Mouse (Mus musculus) CH12.LX (cell line): Measurements from ENCODE around the gene Tmem50a. TPM values are rescaled to one million over a fixed set of nuclear protein-coding genes. Genes with fewer than 3 reads are reported as not detected.

ENCODE experiments used
- DNase-seq: peaks from one replicate; pipeline ENCODE4 v3.0.0-alpha.2; 2013; ENCODE audit errors: extremely low read depth
- H3K27ac ChIP-seq: 2 replicates; pipeline ENCODE4 v1.5.1; 2012; ENCODE audit warnings: low read depth, mild to moderate bottlenecking, control low read depth, moderate library complexity; ENCODE audit not compliant: insufficient read depth
- H3K27me3 ChIP-seq: replicated peaks from 2 replicates; pipeline ENCODE3; 2012; ENCODE audit warnings: inconsistent platforms
- H3K36me3 ChIP-seq, 2 experiments: replicated peaks in 1 of 2; 2 replicates each; pipeline versions ENCODE3 to v1.6.1; 2012; ENCODE audit warnings: inconsistent platforms in 1 of 2, low read length in 1 of 2, mild to moderate bottlenecking in 1 of 2, mixed read lengths in 1 of 2, moderate library complexity in 1 of 2; ENCODE audit not compliant: control insufficient read depth in 1 of 2, insufficient read depth in 1 of 2
- H3K4me1 ChIP-seq, 2 experiments: 2 replicates each; pipeline ENCODE4 v1.6.1; 2012; ENCODE audit warnings: inconsistent platforms in 1 of 2, moderate library complexity in 1 of 2; ENCODE audit not compliant: insufficient read depth in 2 of 2, control insufficient read depth in 1 of 2
- H3K4me2 ChIP-seq: 2 replicates; pipeline ENCODE4 v1.6.1; 2012; ENCODE audit warnings: low read depth, mild to moderate bottlenecking, control low read depth; ENCODE audit not compliant: poor library complexity, insufficient read depth, severe bottlenecking
- H3K4me3 ChIP-seq, 3 experiments: fragments of 150-350 bp in 1 of 3; sonication (generic) in 1 of 3; replicated peaks in 1 of 3; 2 replicates each; pipeline versions ENCODE3 to v1.5.1; 2011 to 2012; ENCODE audit warnings: low read depth in 2 of 3, low read length in 2 of 3, mild to moderate bottlenecking in 2 of 3, moderate library complexity in 2 of 3, control low read depth in 1 of 3, improper control_type of control experiment in 1 of 3, inconsistent platforms in 1 of 3, mixed read lengths in 1 of 3; ENCODE audit not compliant: poor library complexity in 1 of 3
- H3K79me2 ChIP-seq: replicated peaks from 2 replicates; pipeline ENCODE4 v1.6.1; 2012; ENCODE audit warnings: mild to moderate bottlenecking, moderate library complexity; ENCODE audit not compliant: control insufficient read depth, poor library complexity, insufficient read depth, severe bottlenecking; ENCODE audit errors: extremely low read depth
- H3K9ac ChIP-seq: 2 replicates; pipeline ENCODE4 v1.6.1; 2012; ENCODE audit warnings: low read depth, mild to moderate bottlenecking, control low read depth, moderate library complexity; ENCODE audit not compliant: insufficient read depth
- H3K9me3 ChIP-seq: replicated peaks from 2 replicates; pipeline ENCODE3; 2012; ENCODE audit warnings: low read length, inconsistent platforms, mixed read lengths
- EP300 ChIP-seq: IDR thresholded peaks from 2 replicates; pipeline ENCODE4 v1.6.1; 2011; ENCODE audit warnings: low read length, improper control_type of control experiment
- GABPA ChIP-seq: IDR thresholded peaks from 2 replicates; pipeline ENCODE4 v1.6.1; 2012; ENCODE audit warnings: low read depth, low read length, improper control_type of control experiment, inconsistent platforms; ENCODE audit not compliant: insufficient replicate concordance
- HCFC1 ChIP-seq: IDR thresholded peaks from 2 replicates; pipeline ENCODE4 v1.6.1; 2012; ENCODE audit warnings: low read depth, mild to moderate bottlenecking, inconsistent platforms, low read length, improper control_type of control experiment
- IRF4 ChIP-seq: IDR thresholded peaks from 2 replicates; pipeline ENCODE4 v1.6.1; 2014; ENCODE audit warnings: low read depth, mild to moderate bottlenecking, inconsistent platforms, low read length, improper control_type of control experiment
- MAX ChIP-seq: IDR thresholded peaks from 2 replicates; pipeline ENCODE4 v1.6.1; 2011; ENCODE audit warnings: low read length, improper control_type of control experiment
- MAZ ChIP-seq: IDR thresholded peaks from 2 replicates; pipeline ENCODE4 v1.6.1; 2012; ENCODE audit warnings: low read depth, mild to moderate bottlenecking, inconsistent platforms, low read length, improper control_type of control experiment, moderate library complexity
- MXI1 ChIP-seq: IDR thresholded peaks from 2 replicates; pipeline ENCODE4 v1.6.1; 2011; ENCODE audit warnings: mild to moderate bottlenecking, low read depth, low read length, improper control_type of control experiment
- NELFE ChIP-seq: IDR thresholded peaks from 2 replicates; pipeline ENCODE4 v1.6.1; 2011; ENCODE audit warnings: low read depth, low read length, improper control_type of control experiment
- NRF1 ChIP-seq: IDR thresholded peaks from 2 replicates; pipeline ENCODE4 v1.6.1; 2014; ENCODE audit warnings: low read depth, mild to moderate bottlenecking, inconsistent platforms, low read length, improper control_type of control experiment, moderate library complexity
- POLR2A ChIP-seq: IDR thresholded peaks from 2 replicates; pipeline ENCODE4 v1.6.1; 2011; ENCODE audit warnings: low read depth, mild to moderate bottlenecking, improper control_type of control experiment, low read length
- POLR2AphosphoS2 ChIP-seq: IDR thresholded peaks from 2 replicates; pipeline ENCODE4 v1.6.1; 2011; ENCODE audit warnings: low read depth, low read length, improper control_type of control experiment
- RAD21 ChIP-seq: IDR thresholded peaks from 2 replicates; pipeline ENCODE4 v1.6.1; 2011; ENCODE audit warnings: low read depth, mild to moderate bottlenecking, low read length, improper control_type of control experiment, moderate library complexity
- SMC3 ChIP-seq: IDR thresholded peaks from 2 replicates; pipeline ENCODE4 v1.6.1; 2011; ENCODE audit warnings: low read depth, low read length, improper control_type of control experiment
- TCF12 ChIP-seq: IDR thresholded peaks from 2 replicates; pipeline ENCODE4 v1.6.1; 2014; ENCODE audit warnings: low read depth, mild to moderate bottlenecking, inconsistent platforms, low read length, improper control_type of control experiment
- USF2 ChIP-seq: conservative IDR thresholded peaks from 2 replicates; pipeline ENCODE4 v1.6.1; 2011; ENCODE audit warnings: low read depth, low read length, improper control_type of control experiment
- ZKSCAN1 ChIP-seq: IDR thresholded peaks from 2 replicates; pipeline ENCODE4 v1.6.1; 2012; ENCODE audit warnings: low read depth, inconsistent platforms, low read length, improper control_type of control experiment, borderline replicate concordance
- ZMIZ1 ChIP-seq: IDR thresholded peaks from 2 replicates; pipeline ENCODE4 v1.6.1; 2012; ENCODE audit warnings: low read depth, mild to moderate bottlenecking, inconsistent platforms, low read length, improper control_type of control experiment
- ZNF384 ChIP-seq: IDR thresholded peaks from 2 replicates; pipeline ENCODE4 v1.6.1; 2012; ENCODE audit warnings: low read depth, low read length, improper control_type of control experiment, inconsistent platforms
- dilution Hi-C: fragments of 300-500 bp; cut with MboI; formaldehyde crosslinking; loops from 2 replicates; pipeline ENCODE4 v1.14.3; 2020; ENCODE audit warnings: low sequenced_read_pairs; ENCODE audit not compliant: extremely low pct_unique_long_range_greater_than_20kb, extremely low pct_ligation_motif_present
- in situ Hi-C: fragments of 300-500 bp; cut with MboI; formaldehyde crosslinking; loops from 3 replicates; pipeline ENCODE4 v1.14.3; 2019; ENCODE audit warnings: low sequenced_read_pairs, low pct_ligation_motif_present, low pct_unique_long_range_greater_than_20kb, mixed read lengths
- polyA plus RNA-seq: library from polyadenylated mRNA; unstranded; fragments of >175 nt; gene quantifications from 2 replicates; pipeline ENCODE4 v1.2.1, GENCODE M21; 2012; ENCODE audit warnings: low read depth; ENCODE audit not compliant: insufficient read length
- total RNA-seq, 2 experiments: library from RNA; depleted of rRNA; stranded (reverse); fragments of 300-350 nt in 1 of 2; fragments of >200 nt in 1 of 2; gene quantifications; 2 replicates each; pipeline ENCODE4 v1.2.3; 2012 to 2014

Tmem50a gene
- total and polyA plus RNA-seq, 3 experiments = 95.8 to 133 (median 131) TPM

DNA sequence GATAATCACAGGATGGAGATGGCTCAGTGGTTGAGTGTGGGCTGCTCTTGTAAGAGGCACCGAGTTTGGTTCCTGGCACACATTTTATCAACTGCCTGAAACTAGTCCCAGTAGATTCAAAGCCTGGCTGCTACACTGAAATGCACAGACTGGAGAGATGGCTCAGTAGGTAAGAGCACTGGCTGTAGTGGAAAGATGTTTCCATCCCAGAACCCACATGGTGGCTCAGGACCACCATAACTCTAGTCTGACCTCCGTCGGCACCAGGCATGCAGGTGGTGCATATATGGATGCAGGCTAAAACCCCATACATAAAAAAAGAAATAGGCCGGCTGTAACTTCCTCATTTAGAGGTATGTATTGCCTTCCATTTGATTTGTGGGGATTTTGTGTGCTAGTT is 14.7 kb upstream of the Tmem50a start:
- no peak for DNase-seq
- TF ChIP-seq MAZ (no peak), RAD21 (no peak), EP300 (no peak)
- peaks cover 2 to 42% of the 10 kb centered on the region in 2 experiments; a peak in 3 of 4 replicates for H3K4me1 ChIP-seq
- no peak overlapping the region for H3K9ac ChIP-seq
- H3K36me3 ChIP-seq = peaks cover 50 to 73% of the 10 kb centered on the region in 2 experiments
- no peak overlapping the region for H3K4me2 ChIP-seq
- H3K4me3 ChIP-seq = no peak overlapping the region
- dilution Hi-C loops = no loop called here
- H3K9me3 ChIP-seq = no peaks in the 10 kb centered on the region
- no peak overlapping the region for H3K27ac ChIP-seq
- H3K79me2 ChIP-seq = peaks cover 30% of the 10 kb centered on the region
- H3K27me3 ChIP-seq = no peaks in the 10 kb centered on the region
- in situ Hi-C loops = no loop called here

DNA sequence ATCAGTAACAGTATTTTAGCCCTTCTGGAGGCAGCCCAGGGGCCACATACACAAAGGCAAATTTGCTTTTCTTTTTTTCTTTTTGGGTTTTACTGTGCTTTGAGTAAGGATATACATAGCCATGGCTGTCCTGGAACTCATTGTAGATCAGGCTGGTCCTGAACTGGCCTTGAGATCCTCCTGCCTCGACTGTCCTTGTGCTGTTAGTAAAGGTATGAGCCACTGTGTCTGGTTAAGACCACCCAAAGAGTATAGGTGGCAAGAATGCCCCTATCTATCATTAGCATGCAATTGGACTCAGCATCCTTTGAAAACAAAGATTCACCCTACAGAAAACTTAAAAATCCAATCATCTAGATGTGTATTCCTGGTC is 13.6 kb upstream of the Tmem50a start:
- Histone ChIP-seq H3K27ac (no peak overlapping the region), H3K4me1 (peaks cover 2 to 42% of the 10 kb centered on the region in 2 experiments; a peak in 3 of 4 replicates), H3K36me3 (peaks cover 49 to 69% of the 10 kb centered on the region in 2 experiments), H3K79me2 (peaks cover 41% of the 10 kb centered on the region)
- in situ Hi-C loops = no loop called here
- TF ChIP-seq ZNF384 = no peak
- TF ChIP-seq POLR2AphosphoS2 = peak; percentile 77; the same call in 1 of the 2 replicates
- TF ChIP-seq NRF1 = no peak
- TF ChIP-seq IRF4 = no peak
- no peak for TF ChIP-seq TCF12
- TF ChIP-seq HCFC1 = no peak
- TF ChIP-seq MXI1 = no peak
- TF ChIP-seq SMC3 = no peak
- TF ChIP-seq POLR2A = 0 out of 2 replicates have a peak, but pooled peaks have one; percentile 2
- 0 out of 2 replicates have a peak, but pooled peaks have one; percentile 60 for TF ChIP-seq ZMIZ1
- TF ChIP-seq USF2 = no peak
- TF ChIP-seq NELFE = 0 out of 2 replicates have a peak, but pooled peaks have one; percentile 18
- no peak for TF ChIP-seq ZKSCAN1
- TF ChIP-seq MAX = no peak
- TF ChIP-seq GABPA = no peak
- TF ChIP-seq, all 38 proteins: peak for 4
- Histone ChIP-seq H3K4me2 (no peak overlapping the region), H3K9ac (no peak overlapping the region), H3K27me3 (no peaks in the 10 kb centered on the region), H3K9me3 (no peaks in the 10 kb centered on the region), H3K4me3 (no peak overlapping the region)
- dilution Hi-C loops = no loop called here
- DNase-seq = no peak
